Mouse (Mus musculus) embryonic facial prominence, embryonic 10.5 days (tissue): ENCODE results near the gene Rplp2. TPM values are rescaled to one million over a fixed set of nuclear protein-coding genes. Genes with fewer than 3 reads are reported as not detected.
"Not testable (repeated sequence)": the region's sequence is repeated elsewhere in the genome, so short reads cannot be mapped to it uniquely, and the experiment has no call there.

Experiments used
- DNase-seq: peaks from one replicate; pipeline ENCODE4 v3.0.0-alpha.2; 2017; ENCODE audit warnings: low spot score
- H3K27ac ChIP-seq: fragments of 300-500 bp; sonication (generic); replicated peaks from 2 replicates; pipeline ENCODE4 v1.5.1; 2016; ENCODE audit warnings: mild to moderate bottlenecking
- H3K27me3 ChIP-seq: fragments of 300-500 bp; sonication (generic); replicated peaks from 2 replicates; pipeline ENCODE4 v1.6.1; 2016; ENCODE audit warnings: low read depth, mild to moderate bottlenecking; ENCODE audit not compliant: poor library complexity, severe bottlenecking
- H3K36me3 ChIP-seq: fragments of 300-500 bp; sonication (generic); replicated peaks from 2 replicates; pipeline ENCODE4 v1.6.1; 2016; ENCODE audit warnings: mild to moderate bottlenecking, moderate library complexity
- H3K4me1 ChIP-seq: fragments of 300-500 bp; sonication (generic); 2 replicates; pipeline ENCODE4 v1.6.1; 2016
- H3K4me3 ChIP-seq: fragments of 300-500 bp; sonication (generic); 2 replicates; pipeline ENCODE4 v1.5.1; 2016; ENCODE audit warnings: mild to moderate bottlenecking, moderate library complexity
- H3K9me3 ChIP-seq: fragments of 300-500 bp; sonication (generic); 2 replicates; pipeline ENCODE4 v1.6.1; 2016; ENCODE audit warnings: mild to moderate bottlenecking
- WGBS: fragments of 180-500 bp; shearing (Covaris S2); methylation state at CpG from one replicate; pipeline ENCODE4 v1.1.7; 2016; 5-methylcytosine and 5-hydroxymethylcytosine counted together
- polyA plus RNA-seq: library from polyadenylated mRNA; unstranded; fragments of >200 nt; fragmentation: Nextera tagmentation; extraction: Ambion mirVana; gene quantifications from 2 replicates; pipeline ENCODE4 v1.2.1, GENCODE M21; 2016

Rplp2 gene
- polyA plus RNA-seq, 1 experiment from 2014 or later = 1,198 TPM

DNA sequence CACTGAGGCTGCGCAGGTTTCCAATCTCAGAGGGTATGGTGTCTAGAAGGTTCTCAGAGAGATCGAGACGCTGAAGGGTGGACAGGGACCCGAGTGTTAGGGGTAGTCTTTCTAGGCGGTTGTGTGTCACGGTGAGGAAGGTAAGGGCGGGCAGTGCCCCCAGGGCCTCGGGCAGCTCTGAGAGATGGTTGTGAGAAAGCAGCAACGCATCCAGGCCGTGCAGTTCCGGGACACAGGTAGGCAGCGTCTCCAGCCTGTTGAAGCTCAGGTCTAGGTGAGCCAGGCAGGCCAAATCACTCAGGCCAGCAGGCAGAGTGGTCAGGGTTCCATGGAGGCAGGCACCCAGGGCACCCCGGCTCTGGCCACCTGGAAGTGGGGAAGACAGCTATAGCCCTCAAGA lies 5.0 kb upstream of the Rplp2 start:
- 91% methylated on average over 13 of the region's 13 CpGs for WGBS
- peaks cover 47% of the 10 kb centered on the region for H3K4me1 ChIP-seq
- peak overlapping the region; percentile 87; the same call in 1 of the 2 replicates for H3K27ac ChIP-seq
- H3K27me3 ChIP-seq = no peaks in the 10 kb centered on the region
- H3K9me3 ChIP-seq = no peaks in the 10 kb centered on the region
- H3K4me3 ChIP-seq = peak overlapping the region; percentile 64
- DNase-seq = no peak
- peaks cover 51% of the 10 kb centered on the region for H3K36me3 ChIP-seq

DNA sequence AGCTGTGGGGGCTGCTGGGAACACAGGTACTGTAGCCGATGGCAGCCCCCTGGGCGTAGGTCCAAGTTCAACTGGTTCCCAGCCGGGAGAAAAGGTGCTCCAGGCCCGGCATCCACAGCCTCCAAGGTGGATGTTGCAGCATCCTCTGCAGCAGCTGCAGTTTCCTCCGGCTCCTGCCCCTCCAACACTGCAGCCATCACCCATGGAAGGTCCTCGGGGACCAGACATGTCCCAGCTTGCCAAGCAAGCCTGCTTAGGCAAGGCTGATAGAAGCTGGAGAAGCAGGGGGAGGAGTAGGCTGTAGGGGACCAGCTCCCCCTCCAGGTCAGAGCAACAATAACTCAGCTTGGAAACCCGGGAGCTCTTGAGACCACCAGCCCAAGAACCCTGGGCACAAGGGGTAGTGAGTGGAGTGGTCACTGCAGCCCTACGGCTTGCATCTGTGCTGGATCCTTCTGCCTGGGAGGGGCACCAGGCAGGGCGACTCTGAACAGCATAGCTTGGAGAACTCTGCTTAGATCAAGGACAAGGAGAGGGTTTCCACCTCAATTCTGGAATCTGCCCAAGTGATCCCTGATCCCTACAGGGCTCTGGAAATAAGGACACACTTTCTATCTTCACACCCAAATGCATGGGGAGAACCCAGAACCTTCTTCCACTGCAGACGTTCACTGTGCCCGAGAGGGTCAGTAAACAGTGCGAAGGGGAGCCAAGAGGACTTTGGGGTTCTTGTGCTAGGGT lies 3.9 kb upstream of the Rplp2 start:
- H3K36me3 ChIP-seq = peaks cover 45% of the 10 kb centered on the region
- peak; percentile 72 for DNase-seq
- no peaks in the 10 kb centered on the region for H3K27me3 ChIP-seq
- H3K4me1 ChIP-seq = peaks cover 42% of the 10 kb centered on the region
- no peaks in the 10 kb centered on the region for H3K9me3 ChIP-seq
- peak overlapping the region; percentile 64 for H3K4me3 ChIP-seq
- peak overlapping the region; percentile 87 for H3K27ac ChIP-seq
- WGBS = 34% methylated on average over 12 of the region's 12 CpGs

DNA sequence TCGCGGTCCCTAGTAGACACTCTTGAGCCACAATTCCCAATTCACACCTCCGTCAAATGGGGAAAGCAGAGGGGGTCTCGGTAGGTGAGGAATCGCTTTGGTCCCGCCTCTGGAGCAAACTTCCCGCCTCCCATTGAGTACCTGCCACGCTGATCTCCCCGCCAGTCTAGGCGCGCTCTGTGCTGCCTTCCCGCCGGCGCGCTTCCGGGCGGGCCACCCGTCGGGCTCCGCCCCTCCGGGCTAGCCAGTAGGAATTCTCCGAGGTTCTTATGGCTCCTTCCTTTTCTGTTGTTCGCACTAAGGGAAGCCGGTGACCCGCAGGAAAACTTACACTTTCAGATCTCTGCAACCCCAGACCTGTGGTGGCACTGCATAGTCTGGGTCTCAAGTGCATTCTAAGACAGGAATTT lies 3.3 kb upstream of the Rplp2 start, which contains the start of gene Pidd1:
Gene Pidd1, minus strand, starts transcription at position 198 of the 410 bp plus-strand sequence.
- Histone ChIP-seq H3K4me1 (peaks cover 47% of the 10 kb centered on the region), H3K36me3 (peaks cover 45% of the 10 kb centered on the region), H3K27ac (peak within 1 kb of the TSS; percentile 87)

GRCm38 (mm10) chr7:141446374-141446773 lies 796 bp upstream of the Rplp2 start:
- peaks cover 45% of the 10 kb centered on the region for H3K36me3 ChIP-seq
- 0 out of 2 replicates have a peak overlapping the region, but pooled peaks have one; percentile 95 for H3K27ac ChIP-seq
- not testable (repeated sequence) for DNase-seq, H3K27me3 ChIP-seq, H3K9me3 ChIP-seq
- 86% methylated on average over 3 of the region's 3 CpGs for WGBS
- peaks cover 47% of the 10 kb centered on the region for H3K4me1 ChIP-seq
- peak overlapping the region; percentile 96 for H3K4me3 ChIP-seq

More for the DNA sequence above, 3.3 kb upstream of the Rplp2 start, which contains the start of gene Pidd1:
- no peaks in the 10 kb centered on the region for H3K27me3 ChIP-seq
- WGBS = under 1% methylated on average over 25 of the region's 25 CpGs
- peak; percentile 90 for DNase-seq
- H3K4me3 ChIP-seq = peak within 1 kb of the TSS; percentile 64
- H3K9me3 ChIP-seq = no peaks in the 10 kb centered on the region

- no peaks in the 10 kb centered on the region for H3K9me3 ChIP-seq
- no peak overlapping the region for H3K27ac ChIP-seq
- H3K36me3 ChIP-seq = peaks cover 47% of the 10 kb centered on the region
- peaks cover 40% of the 10 kb centered on the region for H3K4me1 ChIP-seq
- H3K4me3 ChIP-seq = no peak overlapping the region
- no peak for DNase-seq
- H3K27me3 ChIP-seq = peaks cover 9% of the 10 kb centered on the region; the same call in 1 of the 2 replicates
These were observed 4.8 kb downstream of the Rplp2 start for GRCm38 (mm10) chr7:141451928-141452327.

DNA sequence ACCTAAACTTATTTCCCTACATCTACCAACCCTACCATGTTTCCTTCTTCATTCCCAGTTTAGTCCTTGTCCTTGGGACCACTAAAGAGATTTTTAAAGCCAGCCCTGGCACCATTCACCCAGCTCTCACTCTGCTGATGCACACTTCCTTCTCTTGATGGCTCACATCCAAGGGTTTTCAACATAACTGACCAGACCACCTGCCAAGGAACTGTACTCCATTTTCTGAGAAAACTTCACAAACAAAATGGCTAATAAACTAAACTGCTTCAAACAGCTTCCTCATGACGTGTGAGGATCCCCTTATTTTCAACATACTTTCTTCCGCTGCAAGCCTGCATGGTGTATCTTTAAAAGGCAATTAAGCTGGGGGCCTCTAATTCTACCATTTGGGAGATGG lies 6.5 kb downstream of the Rplp2 start:
- no peak for DNase-seq

DNA sequence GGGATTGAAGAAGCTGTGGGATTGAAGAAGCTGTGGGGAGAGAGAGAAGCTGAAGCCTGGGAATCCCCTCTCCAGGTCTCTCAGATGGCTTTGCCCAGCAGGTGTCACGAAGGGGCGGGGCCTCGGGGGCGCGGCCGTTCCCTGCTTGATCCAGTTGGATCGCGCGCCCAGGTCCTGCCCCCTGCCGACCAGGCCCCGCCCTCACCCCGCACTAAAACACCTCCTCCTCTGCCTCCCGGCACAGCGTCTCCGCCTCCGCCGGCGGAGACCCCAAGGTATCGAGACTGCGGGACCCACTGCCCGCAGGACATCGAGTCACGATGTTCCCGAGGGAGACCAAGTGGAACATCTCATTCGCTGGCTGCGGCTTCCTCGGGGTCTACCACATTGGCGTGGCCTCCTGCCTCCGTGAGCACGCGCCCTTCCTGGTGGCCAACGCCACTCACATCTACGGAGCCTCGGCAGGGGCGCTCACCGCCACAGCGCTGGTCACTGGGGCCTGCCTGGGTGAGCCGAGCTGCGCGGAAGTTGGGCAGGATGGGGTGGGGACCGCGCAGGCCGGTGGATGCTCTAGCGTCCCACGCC lies 7.9 kb downstream of the Rplp2 start, which contains the start of gene Pnpla2:
Gene Pnpla2, plus strand, starts transcription at position 232 of the 585 bp plus-strand sequence.
- H3K27me3 ChIP-seq = peaks cover 39% of the 10 kb centered on the region
- H3K27ac ChIP-seq = peak within 1 kb of the TSS; percentile 78
- H3K4me3 ChIP-seq = peak within 1 kb of the TSS; percentile 78
- peaks cover 43% of the 10 kb centered on the region for H3K36me3 ChIP-seq
- WGBS = under 1% methylated on average over 45 of the region's 45 CpGs
- no peaks in the 10 kb centered on the region for H3K9me3 ChIP-seq
- DNase-seq = peak; percentile 95
- peaks cover 25% of the 10 kb centered on the region for H3K4me1 ChIP-seq

More for the DNA sequence above, 6.5 kb downstream of the Rplp2 start:
- Histone ChIP-seq H3K9me3 (no peaks in the 10 kb centered on the region), H3K4me3 (no peak overlapping the region), H3K36me3 (peaks cover 46% of the 10 kb centered on the region), H3K27ac (no peak overlapping the region), H3K4me1 (peaks cover 34% of the 10 kb centered on the region), H3K27me3 (peaks cover 25% of the 10 kb centered on the region)
- 80% methylated on average over 2 of the region's 2 CpGs for WGBS

- peaks cover 35% of the 10 kb centered on the region for H3K36me3 ChIP-seq
- no peaks in the 10 kb centered on the region for H3K9me3 ChIP-seq
- peak; percentile 55 for DNase-seq
- peak overlapping the region; percentile 78 for H3K4me3 ChIP-seq
- H3K27me3 ChIP-seq = peaks cover 46% of the 10 kb centered on the region
- H3K27ac ChIP-seq = peak overlapping the region; percentile 78
- under 1% methylated on average over 23 of the region's 23 CpGs for WGBS
- H3K4me1 ChIP-seq = peaks cover 25% of the 10 kb centered on the region
These were observed 8.6 kb downstream of the Rplp2 start for GRCm38 (mm10) chr7:141455610-141456314.

GRCm38 (mm10) chr7:141456739-141457138 lies 9.6 kb downstream of the Rplp2 start:
- Histone ChIP-seq H3K4me3 (no peak overlapping the region; the same call in 1 of the 2 replicates), H3K36me3 (peaks cover 26% of the 10 kb centered on the region), H3K9me3 (no peaks in the 10 kb centered on the region), H3K27me3 (peaks cover 56% of the 10 kb centered on the region), H3K4me1 (peaks cover 29% of the 10 kb centered on the region), H3K27ac (no peak overlapping the region)
- 92% methylated on average over 6 of the region's 6 CpGs for WGBS
- DNase-seq = no peak

DNA sequence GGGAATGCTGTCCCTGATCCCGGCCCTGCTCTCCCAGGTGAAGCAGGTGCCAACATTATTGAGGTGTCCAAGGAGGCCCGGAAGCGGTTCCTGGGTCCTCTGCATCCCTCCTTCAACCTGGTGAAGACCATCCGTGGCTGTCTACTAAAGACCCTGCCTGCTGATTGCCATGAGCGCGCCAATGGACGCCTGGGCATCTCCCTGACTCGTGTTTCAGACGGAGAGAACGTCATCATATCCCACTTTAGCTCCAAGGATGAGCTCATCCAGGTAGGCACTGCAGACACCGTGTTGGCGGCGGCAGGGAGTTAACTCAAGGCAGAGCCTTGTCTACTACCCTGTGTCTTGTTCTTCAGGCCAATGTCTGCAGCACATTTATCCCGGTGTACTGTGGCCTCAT lies 10.1 kb downstream of the Rplp2 start:
- peaks cover 34% of the 10 kb centered on the region for H3K4me1 ChIP-seq
- H3K27ac ChIP-seq = no peak overlapping the region
- no peak for DNase-seq
- WGBS = 91% methylated on average over 14 of the region's 14 CpGs
- 0 out of 2 replicates have a peak overlapping the region, but pooled peaks have one; percentile 15 for H3K4me3 ChIP-seq
- peaks cover 61% of the 10 kb centered on the region for H3K27me3 ChIP-seq
- H3K36me3 ChIP-seq = peaks cover 21% of the 10 kb centered on the region
- H3K9me3 ChIP-seq = no peaks in the 10 kb centered on the region

DNA sequence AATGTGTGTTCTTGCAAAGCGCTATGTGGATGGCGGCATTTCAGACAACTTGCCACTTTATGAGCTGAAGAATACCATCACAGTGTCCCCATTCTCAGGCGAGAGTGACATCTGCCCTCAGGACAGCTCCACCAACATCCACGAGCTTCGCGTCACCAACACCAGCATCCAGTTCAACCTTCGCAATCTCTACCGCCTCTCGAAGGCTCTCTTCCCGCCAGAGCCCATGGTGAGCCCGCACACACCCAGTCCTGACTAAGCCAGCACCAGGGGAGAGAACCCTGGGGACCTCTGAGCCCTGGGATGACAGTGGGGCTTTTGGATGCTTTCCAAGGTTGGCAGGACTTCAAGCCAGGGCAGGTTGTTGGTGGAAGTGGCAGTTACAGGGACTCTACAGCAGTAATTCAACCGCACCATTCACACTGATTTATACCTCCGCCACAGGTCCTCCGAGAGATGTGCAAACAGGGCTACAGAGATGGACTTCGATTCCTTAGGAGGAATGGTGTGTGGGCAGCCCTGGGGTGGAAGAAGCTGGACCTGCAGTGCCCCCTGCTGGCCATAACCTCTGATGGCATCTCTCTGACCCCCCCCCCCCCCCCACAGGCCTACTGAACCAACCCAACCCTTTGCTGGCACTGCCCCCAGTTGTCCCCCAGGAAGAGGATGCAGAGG lies 11.0 kb downstream of the Rplp2 start:
- WGBS = 73% methylated on average over 15 of the region's 15 CpGs
- Histone ChIP-seq H3K4me1 (peaks cover 39% of the 10 kb centered on the region), H3K36me3 (peaks cover 14% of the 10 kb centered on the region), H3K9me3 (no peaks in the 10 kb centered on the region), H3K27me3 (peaks cover 70% of the 10 kb centered on the region), H3K4me3 (no peak overlapping the region), H3K27ac (no peak overlapping the region)
- DNase-seq = peak; percentile 69

DNA sequence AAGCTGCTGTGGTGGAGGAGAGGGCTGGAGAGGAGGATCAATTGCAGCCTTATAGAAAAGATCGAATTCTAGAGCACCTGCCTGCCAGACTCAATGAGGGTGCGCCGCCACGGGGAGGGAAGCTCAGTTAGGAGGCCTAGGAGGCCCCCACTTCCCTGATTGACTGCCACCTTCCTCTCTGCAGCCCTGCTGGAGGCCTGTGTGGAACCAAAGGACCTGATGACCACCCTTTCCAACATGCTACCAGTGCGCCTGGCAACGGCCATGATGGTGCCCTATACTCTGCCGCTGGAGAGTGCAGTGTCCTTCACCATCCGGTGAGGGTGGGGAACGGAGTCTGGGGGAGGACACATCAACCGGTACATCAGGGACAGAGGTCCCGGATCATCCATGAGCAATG lies 11.5 kb downstream of the Rplp2 start:
- Histone ChIP-seq H3K27ac (no peak overlapping the region), H3K4me1 (peaks cover 40% of the 10 kb centered on the region), H3K36me3 (peaks cover 14% of the 10 kb centered on the region), H3K9me3 (no peaks in the 10 kb centered on the region), H3K27me3 (peaks cover 75% of the 10 kb centered on the region), H3K4me3 (no peak overlapping the region)
- WGBS = 89% methylated on average over 11 of the region's 11 CpGs
- no peak for DNase-seq
